Mouse (Mus musculus) adrenal gland, adult 2 months (tissue): Measurements from ENCODE around the gene Nub1. TPM values are rescaled to one million over a fixed set of nuclear protein-coding genes. Genes with fewer than 3 reads are reported as not detected.

Experiments
- DNase-seq: peaks from one replicate; pipeline ENCODE4 v3.0.0; 2021
- polyA plus RNA-seq: library from polyadenylated mRNA; depleted of rRNA; stranded (reverse); fragments of >200 nt; gene quantifications from 2 replicates; pipeline ENCODE4 v1.2.3, GENCODE M21; 2012
- total RNA-seq, 2 experiments: library from RNA; stranded (reverse); gene quantifications; 2 replicates each; pipeline ENCODE4 v1.2.3; 2021

Nub1 gene
- total and polyA plus RNA-seq, 3 experiments, result 55.5 to 64.1 (median 60.7) TPM

DNA sequence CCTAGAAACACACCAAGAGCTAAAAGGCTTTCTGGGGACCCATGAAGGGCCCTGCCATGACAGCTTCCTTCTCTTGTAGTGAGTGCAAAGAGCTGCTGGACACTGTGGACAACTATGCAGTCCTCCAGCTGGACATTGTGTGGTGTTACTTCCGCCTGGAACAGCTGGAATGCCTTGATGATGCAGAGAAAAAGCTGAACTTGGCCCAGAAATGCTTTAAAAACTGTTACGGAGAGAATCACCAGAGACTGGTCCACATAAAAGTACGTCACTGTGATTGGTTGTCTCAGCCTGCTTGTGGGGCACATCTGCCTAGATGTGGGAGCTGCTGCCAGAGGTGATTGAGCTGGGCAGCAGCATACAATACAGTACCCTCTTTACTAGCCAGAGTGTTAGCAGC lies 15.9 kb downstream of the Nub1 start:
- DNase-seq, result no peak

DNA sequence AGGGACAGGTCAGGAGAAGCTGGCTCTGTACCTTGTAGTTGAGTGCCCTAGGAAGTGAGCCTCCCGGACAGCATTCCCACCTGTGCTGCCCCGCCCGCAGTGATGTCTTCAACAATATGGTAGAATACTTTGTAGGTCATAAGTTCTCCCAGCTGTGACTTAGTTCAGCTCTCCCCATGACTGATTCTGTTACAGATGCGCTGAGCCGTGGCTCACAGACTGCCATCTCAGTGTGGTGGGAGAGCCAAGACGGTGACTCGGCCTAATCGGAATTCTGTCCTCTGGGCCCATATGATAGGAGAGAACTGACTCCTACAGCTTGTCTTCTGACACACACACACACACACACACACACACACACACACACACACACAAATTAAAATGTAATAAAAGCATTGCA lies 19.3 kb downstream of the Nub1 start:
- no peak for DNase-seq

DNA sequence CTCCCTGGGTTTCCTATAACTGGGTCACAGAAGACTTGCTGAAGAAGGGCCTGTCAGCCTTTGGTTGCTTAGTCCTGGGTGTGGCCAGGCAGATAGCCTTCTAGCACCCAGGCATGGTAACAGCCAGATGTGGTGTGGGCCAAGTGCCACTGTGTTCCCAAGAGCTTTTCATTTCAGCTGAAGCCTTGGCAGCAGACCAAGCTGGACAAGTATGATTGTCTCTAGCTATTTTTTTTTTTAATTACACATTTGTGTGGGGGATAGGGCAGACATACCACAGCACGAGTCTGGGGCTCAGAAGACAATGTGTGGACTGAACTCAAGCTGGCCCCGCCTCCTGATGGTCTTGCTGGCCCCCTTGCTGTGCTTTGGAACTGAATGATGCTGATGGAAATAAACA lies 24.6 kb downstream of the Nub1 start:
- peak; percentile 39 for DNase-seq

DNA sequence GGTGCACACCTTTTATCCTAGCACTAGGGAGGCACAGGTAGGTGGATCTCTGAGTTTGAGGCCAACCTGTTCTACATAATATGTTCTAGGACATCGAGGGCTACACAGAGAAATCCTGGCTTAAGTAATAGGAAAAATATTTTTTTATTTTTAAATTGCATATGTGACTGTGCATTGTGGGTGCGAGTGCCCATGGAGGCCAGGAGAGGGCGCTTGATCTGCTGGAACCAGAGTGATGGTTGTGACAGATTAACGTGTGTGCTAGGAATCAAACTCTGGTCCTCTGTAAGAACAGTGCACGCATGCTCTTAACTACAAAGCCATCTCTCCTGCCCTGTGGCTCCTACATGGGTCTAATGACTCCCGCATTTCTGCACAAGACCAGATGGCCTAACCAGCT lies 26.3 kb downstream of the Nub1 start:
- DNase-seq, result no peak

DNA sequence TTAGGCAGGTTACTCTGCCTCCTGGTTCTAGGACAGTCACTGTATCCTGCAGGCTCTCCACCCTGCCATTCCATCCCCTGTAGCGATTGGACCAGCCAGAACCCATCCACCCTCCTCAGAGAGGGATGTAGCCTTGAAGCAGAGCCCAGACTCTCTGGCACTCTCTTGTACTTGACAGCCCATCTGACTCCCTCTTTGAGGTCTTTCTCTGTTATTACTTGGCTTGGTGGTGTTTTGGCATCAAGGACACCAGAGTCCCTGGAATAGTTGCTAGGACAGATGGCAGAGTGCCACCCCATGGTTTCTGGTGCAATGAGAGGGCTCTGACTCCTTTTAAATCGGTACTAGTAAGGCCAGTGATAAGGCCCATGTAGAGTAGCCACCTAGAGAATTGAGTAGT lies 27.9 kb downstream of the Nub1 start:
- peak; percentile 84 for DNase-seq

DNA sequence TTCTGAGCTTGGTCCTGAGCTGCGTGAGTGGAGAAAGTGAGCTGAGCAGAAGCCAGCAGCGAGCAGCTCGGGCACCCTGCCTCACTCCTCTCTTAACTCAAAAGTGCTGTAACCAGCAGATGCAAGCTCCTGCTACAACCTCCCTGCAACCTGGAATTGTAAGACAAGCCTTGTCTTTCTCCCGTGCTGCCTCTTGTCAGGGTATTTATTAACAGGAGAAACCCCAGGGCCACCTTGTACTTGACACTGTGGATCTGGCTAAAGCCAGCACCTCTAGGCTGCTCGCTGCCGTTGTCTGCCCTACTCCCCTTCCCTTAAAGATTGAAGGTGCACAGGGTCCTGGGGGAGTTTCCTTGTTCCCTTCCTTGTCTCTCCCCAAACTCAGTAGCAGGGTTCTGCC lies 28.7 kb downstream of the Nub1 start:
- no peak for DNase-seq

DNA sequence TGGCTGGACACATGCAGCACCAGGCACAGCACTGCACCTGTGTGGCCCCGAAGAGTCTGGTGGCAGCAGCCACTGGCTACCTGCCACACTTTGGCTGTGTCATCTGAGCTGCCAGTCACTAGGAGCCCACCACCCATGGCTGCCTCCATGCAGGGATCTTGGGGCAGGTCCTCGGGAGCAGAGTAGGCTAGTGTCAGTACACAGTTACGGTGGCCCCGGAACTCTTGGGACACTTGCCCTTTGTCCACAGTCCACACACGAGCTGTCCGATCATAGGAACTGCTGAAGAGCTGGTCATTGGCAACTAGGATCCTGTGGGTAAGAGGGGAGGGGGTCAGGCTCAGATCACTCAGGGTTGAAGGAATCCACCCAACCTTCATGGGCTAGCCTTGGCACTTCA lies 32.7 kb downstream of the Nub1 start:
- DNase-seq, result no peak

DNA sequence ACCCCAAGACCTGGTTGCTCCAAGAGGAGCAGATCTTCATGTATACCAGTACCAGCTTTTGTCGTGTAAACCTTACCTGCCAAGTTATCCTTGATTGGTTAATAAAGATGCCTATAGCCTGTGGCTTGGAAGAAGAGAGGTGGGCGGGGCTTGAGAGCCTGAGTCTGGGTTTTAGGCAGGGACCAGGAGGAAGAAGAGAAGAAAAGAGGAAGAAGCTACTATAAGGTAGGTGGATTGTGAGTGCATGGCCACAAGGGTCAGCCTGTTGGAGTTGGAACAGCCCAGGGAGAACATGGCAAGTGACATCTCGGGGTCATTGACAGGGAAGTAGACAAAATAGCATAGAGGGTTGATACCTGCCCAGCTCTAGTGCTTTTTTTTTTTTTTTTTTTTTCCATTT lies 34.5 kb downstream of the Nub1 start:
- DNase-seq, result no peak

DNA sequence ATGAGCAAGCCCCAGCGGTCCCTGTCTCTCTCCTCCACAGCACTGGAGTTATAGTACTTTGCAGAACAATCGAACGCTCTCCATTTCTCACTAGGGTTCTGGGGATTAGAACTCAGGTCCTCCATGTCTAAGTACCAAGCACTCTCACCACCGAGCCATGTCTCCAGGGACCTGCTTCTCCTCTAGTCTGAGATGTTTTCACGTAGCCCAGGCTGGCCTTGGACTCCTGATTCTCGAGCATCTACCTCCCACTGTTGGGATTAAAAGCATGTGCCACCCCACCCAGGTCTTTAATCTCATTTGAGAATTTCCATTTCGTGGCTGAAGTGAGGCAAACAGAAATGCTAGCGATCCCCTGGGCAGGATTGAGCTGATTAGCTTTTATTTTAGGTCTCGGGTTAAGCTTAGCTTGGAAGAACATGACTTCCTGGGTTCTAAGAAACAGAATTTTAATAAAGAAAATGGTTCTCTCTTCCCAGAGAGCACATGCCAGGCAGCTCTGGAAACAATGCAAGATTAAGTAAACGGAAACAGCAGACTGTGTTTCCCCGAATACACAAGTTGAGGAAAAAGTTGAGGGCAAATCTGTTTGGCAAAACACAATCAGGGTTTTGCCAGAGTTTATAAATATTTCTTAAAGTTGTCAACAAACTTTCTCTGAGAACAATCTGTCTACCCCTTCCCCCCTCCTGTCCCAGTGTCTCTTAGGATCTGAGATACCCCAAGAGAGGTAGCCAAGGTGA lies 38.4 kb downstream of the Nub1 start:
- no peak for DNase-seq

DNA sequence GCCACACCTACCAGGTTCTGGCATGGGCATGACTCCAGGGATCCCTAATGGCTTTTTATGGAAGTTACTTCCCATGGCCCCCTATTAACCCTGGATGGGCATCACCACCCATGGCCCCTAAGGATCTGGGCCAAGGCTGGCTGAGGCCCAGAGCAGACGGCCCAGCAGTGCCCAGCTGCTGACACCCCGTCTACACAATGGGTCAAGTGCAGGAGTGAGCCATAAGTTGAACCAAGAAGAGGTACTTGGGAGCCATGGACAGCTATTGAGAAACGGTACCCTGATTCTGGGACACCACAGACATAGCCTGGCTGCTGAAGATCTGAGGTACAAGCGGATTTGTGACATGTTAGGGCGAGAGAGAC lies 38.9 kb downstream of the Nub1 start:
- DNase-seq, result no peak

DNA sequence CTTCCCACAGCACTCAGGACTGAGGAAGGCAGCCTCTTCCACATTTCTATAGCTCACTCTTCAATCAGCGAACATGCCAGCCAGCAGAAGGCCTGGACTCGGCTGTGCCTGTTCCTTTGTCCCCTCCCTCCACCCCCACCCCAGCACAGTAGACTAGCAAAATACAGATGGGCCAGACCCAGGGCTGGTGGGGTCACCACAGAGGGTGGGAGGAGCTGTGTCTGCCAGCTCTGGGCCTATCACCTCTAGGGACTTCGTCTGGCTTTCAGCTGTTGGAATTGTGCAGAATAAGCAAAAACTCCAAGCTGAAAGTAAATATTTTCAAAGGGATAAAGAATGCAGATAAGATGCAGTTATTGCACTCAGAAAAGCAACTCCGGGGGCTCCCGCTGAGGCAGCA lies 39.5 kb downstream of the Nub1 start:
- DNase-seq, result no peak

DNA sequence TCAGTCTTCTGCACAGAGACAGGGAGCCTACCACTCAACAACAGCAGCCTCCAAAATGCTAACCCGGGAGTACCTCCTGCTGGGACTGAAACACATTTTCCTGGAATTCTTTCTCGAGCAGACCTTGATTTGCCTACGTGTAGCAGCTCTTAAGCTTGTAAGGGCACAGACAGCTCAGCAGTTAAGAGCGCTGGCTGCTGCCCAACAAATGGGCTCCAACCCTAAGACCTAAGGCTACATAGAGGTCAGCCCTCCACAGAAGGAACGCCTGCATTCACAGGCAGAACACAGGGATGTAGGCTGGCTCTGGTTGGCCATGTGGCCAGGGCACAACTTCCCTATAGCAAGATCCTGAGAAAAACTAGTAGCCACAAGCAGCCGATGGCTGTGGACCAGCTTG lies 40.6 kb downstream of the Nub1 start:
- no peak for DNase-seq

DNA sequence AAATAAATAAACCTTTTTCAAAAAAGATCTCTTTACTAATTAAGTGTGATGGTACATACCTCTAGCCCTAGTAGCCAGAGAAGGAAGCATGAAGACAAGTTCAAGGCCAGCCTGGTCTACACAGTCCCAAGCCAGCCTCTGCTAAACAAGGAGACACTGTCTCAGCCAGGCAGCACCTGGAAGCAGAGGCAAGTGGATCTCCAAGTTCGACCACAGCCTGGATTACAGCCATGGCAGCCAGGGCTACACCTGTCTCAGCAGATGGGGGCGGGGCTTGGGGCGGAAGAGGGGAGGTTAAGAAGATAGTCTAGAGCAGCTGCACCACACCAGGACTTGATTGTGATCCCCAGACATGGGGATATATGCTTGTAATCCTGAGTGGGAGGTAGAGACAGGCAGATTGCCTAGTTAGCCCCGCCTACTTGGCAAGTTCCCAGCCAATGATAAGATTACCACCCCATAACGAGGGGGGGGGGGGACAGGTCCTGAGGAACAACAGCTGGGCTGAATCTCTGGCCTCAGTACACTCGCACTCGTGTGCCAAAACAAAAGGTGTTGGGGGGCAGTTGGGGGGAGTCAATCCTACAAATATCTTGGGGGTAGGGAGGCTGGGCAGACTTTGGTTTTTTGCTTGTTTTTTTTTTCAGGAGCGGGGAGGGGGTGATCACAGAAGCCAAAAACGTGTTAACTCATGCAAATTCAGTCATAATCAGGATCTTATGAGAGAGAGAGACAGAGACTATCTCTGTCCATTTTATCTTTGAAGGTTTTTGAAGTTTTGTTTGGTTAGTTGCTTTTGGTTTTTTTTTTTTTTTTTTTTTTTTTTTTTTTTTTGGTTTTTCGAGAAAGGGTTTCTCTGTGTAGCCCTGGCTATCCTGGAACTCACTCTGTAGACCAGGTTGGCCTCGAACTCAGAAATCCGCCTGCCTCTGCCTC lies 41.8 kb downstream of the Nub1 start:
- DNase-seq, result no peak

DNA sequence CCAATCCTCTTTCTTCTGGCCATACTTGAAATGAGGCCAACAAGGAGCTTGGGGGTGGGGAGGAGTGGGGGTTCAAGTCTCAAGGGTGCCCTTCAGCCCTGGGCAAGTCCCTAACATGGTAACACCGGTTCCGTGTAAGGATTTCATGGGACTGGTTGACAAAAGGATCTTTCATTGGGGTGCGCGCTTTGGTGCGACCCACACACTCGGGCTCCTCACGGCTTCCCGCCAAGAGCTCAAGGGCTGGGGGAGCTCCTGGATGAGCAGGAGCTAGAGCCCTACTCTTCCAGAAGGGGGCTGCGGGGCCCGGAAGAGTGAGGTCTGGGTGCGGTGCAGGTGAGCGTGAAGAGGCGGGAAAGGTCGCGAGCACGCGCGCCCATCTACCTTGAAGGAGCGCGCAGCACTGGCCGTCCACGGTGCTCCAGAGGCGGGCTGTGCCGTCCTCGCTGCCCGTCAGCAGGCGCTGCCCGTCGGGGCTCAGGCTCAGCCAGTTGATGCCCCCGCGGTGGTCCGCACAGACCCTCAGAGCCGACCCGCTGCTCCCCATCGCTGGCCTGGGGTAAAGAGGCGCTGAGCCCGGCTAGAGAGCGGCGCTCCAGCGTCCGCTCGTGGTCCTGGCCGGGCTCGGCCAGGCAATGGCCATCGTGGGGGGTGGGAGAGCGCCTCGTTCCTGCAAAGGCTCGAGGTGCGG lies 44.6 kb downstream of the Nub1 start:
- DNase-seq, result no peak

DNA sequence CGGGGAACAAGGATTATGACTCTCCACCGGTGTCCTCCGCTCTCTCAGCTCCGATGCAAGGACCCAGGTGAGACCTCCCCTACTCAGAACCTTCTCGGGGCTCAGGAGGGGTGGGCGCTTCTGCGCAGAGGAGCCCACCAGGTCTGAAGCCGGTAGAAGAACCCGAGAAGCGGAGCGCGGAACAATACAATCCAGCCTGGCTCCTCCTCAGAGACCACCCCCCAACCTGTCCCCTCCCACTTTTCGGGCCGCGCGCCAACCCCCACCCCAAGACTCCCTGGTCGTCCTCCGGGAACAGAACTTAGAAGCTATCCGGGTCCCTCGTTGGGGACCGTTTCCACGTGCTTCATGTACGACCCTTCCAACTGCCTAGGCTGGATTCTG lies 45.1 kb downstream of the Nub1 start, which contains the start of gene Wdr86:
TSS of gene Wdr86 (minus strand) at position 240 of the 384 bp plus-strand sequence.
- DNase-seq, result no peak

DNA sequence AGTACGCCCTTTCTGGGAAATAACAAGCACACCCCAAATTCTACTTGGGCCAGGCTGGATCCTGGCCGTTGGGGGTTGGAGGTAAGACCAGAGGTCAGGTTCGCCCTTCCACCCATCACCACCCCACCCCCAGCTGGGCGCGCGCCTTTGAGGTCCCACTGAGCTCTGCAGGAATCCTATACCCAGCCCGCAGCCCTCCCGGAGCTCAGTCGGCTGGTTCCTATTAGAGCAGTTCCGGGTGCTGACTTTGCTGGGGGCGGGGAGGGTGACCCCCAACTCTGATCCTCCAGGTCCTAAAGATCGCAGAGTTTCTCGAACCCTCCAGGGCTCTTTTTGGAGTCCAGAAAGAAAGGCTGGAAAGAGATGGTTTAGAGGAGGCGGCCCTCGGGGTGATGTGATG lies 45.7 kb downstream of the Nub1 start:
- no peak for DNase-seq

DNA sequence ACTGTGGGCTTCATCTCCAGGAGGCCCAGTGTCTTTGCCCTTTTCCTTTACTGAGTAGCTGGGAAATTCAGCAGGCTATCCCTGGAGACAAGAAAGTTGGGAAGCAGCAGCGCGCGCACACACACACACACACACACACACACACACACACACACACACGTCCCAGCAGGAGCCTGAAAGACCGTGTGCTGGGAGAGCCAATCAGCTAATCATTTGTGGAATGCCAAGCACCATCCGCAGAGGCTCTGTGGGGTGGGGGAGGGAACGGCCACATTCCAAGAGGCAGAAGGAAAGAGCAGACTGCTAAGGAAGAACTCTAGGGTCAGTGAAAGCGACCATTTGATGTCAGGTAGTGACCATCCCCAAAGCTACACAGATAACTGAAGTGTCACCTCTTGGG lies 47.8 kb downstream of the Nub1 start:
- no peak for DNase-seq

DNA sequence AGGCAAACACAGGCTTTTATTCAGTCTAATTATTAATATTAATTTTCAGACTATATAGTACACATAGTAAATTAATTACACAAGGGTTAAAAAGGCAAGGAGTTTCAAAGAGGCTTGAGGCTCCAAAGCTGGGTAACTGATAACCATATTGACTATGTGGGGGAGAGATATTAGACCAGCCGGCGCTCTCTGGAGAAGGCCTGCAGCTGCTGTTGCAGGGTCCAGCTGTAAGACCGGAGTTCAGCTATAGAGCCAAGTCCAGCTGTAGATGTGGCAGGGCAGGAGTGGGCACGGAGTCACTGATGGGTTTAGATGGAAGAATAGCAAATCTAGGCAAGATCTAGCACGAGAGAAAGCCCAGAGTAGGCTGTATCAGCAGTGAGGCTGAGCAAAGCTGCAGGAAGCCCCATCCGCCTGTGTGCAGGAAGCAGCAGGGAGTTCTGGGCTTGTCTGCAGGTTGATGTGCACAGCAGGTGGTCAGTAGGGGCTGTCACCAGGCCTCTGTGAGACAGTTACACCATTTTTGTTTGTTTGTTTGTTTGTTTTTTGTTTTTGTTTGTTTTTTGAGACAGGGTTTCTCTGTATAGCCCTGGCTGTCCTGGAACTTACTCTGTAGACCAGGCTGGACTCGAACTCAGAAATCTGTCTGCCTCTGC lies 48.6 kb downstream of the Nub1 start:
- no peak for DNase-seq

DNA sequence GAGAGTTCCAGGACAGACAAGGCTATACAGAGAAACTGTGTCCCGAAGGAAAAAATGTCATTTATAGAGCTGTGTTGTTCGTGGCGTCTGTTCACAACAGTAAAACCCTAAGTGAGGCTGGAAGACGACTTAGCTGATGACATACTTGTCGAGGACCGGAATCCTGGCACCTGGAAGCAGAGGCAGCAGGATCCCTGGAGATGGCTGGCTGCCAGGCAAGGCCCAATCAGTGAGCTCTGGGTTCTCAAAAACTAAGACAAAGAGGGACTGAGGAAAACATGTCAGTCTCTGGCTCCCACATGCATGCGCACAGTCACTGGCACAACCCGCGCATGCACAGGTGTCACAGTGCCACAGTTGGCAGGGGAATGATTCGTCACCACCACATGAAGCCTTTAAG lies 52.3 kb downstream of the Nub1 start:
- no peak for DNase-seq

DNA sequence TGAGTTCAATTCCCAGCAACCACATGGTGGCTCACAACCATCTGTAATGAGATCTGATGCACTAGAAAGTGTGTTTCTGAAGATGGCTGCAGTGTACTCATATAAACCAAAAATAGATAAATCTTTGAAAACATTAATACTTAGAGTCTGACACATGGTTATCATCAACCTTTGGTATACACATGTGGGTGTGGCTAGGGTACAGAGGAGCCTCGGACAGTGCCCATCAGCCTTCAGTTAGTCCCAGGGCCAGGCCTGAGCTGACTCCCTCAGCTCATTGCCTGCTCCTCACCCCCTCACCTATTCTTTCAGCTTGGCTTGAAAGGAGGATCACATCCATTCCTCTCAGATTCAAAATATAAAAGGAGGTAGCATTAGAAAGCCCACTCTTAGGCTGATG lies 53.2 kb downstream of the Nub1 start:
- DNase-seq, result no peak

DNA sequence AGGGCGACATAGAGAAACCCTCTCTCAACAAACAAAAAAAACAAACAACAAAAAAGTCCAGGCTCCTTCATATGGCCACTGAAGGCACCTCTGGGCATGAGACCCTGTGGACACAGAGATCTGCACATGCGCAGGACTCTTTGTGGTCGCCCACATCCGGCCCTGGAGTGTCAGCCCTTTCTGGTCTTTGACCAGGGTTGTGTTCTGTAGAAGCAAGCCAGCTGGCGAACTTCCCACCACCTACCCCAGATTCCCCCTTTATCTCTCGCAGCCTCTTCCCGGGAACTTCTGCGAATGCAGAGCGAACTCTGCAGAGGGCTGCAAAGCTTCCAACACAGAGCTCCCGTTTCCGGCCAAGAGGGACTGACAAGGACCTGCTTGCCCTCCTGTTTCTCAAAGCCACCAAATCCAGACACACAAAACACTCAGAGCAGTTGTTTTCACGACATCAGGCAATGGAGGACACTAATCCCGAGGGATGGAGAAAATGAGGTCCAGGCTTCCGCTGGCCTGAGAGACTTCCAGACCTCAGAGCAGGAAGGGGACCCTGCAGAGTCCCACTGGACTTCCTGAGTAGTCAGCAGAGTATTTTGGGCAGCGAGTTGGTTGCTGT lies 53.9 kb downstream of the Nub1 start:
- DNase-seq, result peak; percentile 46
